Mouse (Mus musculus) left cerebral cortex, postnatal 10 days (tissue): ENCODE results near the gene Tgfa. TPM values are rescaled to one million over a fixed set of nuclear protein-coding genes. Genes with fewer than 3 reads are reported as not detected.

ENCODE experiments used
- DNase-seq, 2 experiments: peaks; one replicate each; pipeline ENCODE4 v3.0.0; 2021 to 2022; ENCODE audit warnings: low spot score in 2 of 2, mixed read lengths in 1 of 2; ENCODE audit errors: extremely low spot score in 1 of 2
- intact Hi-C: fragments of 180-260 bp; cut with DNase I; formaldehyde crosslinking; loops from one replicate; pipeline ENCODE4 v1.15.1; 2025
- total RNA-seq, 2 experiments: library from RNA; stranded (reverse); gene quantifications; 2 replicates each; pipeline ENCODE4 v1.2.3; 2021

Gene Tgfa
- total RNA-seq, 2 experiments from 2014 or later, result 18.4 to 26.0 TPM

GRCm38 (mm10) chr6:86324400-86324799, 129.4 kb downstream of the Tgfa start:
- DNase-seq, result no peak
- intact Hi-C loops, result no loop called here

Other genes starting within 250 kb of the Tgfa start
- gene Dusp11, start 233.6 kb upstream of the Tgfa start, total RNA-seq, result 10 to 100 TPM; 74.0 to 82.0 TPM
- gene Figla, start 179.1 kb upstream of the Tgfa start, total RNA-seq, result not detected
- gene Add2, start 166.5 kb upstream of the Tgfa start, total RNA-seq, result 100 to 1,000 TPM; 198 to 206 TPM
- 10 to 100 TPM; 34.0 to 34.6 TPM for gene Fam136a, start 170.4 kb downstream of the Tgfa start, total RNA-seq
- gene Snrpg, start 176.1 kb downstream of the Tgfa start, total RNA-seq, result 10 to 100 TPM; 66.9 to 87.6 TPM
- 100 to 1,000 TPM; 114 TPM for gene Pcyox1, start 201.9 kb downstream of the Tgfa start, total RNA-seq
- gene Tia1, start 209.0 kb downstream of the Tgfa start, total RNA-seq, result 100 to 1,000 TPM; 125 to 127 TPM
- gene Gm44790, start 231.4 kb downstream of the Tgfa start, total RNA-seq, result under 1 TPM in 1 of 2 experiments, not detected in 1; 0.59 TPM
- gene C87436, start 243.2 kb downstream of the Tgfa start, total RNA-seq, result 10 to 100 TPM; 13.5 to 14.7 TPM